Mouse (Mus musculus) thymus, postnatal 10 days (tissue): ENCODE measurements around the gene Igf2bp2.
A peak's percentile ranks its signal among the peaks of the same experiment; 100 is the strongest.

Experiments
- DNase-seq, 2 experiments: peaks; one replicate each; pipeline ENCODE4 v3.0.0; 2021; ENCODE audit warnings: low spot score in 2 of 2

The Igf2bp2 gene

DNA sequence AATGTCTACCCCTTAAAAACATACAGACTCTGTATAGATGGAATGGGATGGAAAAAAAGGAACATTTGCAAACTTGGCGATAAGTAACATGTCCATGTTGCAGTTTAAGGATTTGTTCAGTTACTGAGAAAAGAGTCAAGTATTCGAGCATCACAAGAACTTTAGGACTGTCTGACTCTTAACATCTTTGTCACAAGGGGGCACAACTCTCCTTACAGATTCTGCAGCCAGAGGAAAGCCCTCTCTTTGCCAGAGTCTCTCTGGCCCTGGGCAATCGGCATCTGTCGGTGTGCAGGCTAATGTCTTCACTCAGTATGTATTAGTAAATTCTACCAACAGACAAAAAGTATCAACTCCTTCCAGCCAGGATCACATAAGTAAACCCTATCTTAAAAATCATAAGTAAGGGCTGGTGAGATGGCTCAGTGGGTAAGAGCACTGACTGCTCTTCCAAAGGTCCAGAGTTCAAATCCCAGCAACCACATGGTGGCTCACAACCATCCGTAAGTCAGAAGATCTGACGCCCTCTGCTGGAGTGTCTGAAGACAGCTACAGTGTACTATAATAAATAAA, 57.0 kb downstream of the Igf2bp2 start:
- no peak for DNase-seq

- DNase-seq = no peak
Measured at GRCm38 (mm10) chr16:22100067-22100466, 63.0 kb downstream of the Igf2bp2 start.

DNA sequence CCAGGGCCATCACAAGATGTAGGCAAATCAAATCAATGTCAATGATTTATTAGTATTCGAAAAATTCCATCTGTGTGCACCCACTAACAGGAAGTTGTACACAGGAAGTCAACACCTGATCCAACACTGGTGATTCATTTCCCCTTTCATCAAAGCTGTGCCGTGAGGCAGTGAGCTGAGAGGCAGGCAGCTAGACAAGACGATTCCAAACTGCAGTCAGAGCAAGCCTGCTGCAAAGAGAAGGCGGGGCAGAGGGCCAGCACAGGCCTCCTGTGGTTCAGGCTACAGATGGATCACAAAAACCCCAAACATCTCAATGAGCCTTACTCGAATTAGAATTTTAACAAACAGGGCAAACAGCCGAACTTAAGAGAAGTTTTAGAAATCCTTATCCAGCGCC, 65.4 kb downstream of the Igf2bp2 start:
- no peak for DNase-seq

- no peak for DNase-seq
Measured at GRCm38 (mm10) chr16:22095751-22096150, 67.3 kb downstream of the Igf2bp2 start.

DNA sequence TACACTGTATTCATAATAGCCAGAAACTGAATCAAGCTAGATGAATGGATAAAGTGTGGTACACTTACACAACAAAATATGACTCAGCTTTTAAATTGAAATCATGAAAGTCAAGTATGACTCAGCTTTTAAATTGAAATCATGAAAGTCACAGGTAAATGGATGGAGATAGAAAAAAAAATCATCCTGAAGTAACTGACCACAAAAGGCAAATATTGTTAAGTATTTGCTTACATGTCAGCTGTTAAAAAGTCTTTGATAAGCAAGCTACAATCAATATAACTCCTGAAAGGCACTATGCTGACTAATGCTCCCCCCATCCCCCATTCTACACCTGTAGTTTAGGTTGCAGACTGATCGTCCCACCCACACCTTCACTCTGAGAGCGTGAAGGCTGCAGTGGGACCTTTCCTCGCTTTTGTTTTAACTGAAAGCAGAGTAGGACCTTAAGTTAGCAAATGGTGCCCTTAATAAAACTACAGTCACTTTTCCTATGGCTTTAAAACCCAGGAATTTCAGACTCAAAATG, 71.8 kb downstream of the Igf2bp2 start:
- no peak for DNase-seq

DNA sequence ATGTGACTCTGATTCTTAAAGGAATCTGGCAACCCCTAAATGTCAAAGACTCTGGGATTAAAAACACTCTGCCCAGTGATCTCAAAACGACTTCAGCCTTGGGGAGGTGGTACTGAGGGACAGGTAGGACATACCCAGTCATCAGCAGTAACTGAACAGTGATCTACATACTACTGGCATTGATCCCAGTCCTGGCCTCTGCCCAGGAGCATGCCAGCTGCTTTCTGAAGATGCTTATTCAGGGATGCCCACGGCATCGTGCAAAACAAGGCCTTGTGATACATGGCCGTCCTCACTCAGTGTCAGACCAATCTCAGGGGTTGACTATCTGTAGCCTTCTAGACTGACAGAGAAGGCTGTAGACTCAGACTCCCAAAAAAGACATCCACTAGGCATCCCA, 77.7 kb downstream of the Igf2bp2 start:
- no peak for DNase-seq

GRCm38 (mm10) chr16:22080125-22080710, 82.9 kb downstream of the Igf2bp2 start:
- no peak for DNase-seq

GRCm38 (mm10) chr16:22076620-22076941, 86.5 kb downstream of the Igf2bp2 start:
- no peak for DNase-seq

DNA sequence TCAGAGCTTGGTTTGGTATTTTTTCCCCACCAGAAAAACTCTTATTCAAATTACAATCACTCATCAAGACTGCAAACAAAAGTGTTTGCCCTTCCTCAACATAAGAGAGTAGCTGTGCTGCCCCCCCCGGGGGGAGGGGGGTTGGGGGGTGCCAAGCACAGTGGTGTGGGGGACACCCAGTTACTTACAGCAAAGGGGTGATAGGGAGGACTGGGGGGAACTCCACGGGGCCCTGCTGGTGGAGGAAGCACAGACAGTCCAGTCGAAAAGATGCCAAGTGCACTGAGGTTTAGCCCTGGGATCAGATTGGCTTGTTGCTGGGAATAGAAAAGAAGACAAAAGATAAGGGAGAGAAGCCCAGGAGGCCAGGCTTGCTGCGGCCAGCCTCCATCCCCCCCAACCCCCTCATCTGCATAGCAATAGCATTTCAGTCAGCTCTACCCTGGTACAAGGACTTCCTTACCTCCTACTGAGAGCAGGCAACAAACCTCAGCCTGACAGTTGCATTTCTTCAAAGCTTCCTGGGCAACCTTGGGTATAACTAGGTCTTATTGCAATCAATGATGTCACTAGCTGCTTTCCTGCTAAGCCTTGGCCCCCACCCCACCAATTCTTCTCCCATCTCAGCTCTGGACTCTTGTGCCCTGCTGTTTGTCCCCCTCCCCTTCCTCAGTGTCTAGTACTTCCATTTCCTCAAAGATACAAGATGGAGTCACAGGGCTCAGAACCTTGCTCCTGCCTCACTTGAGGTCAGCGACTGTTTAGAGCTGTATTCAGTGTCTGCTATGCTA, 87.1 kb downstream of the Igf2bp2 start:
- DNase-seq = no peak

DNA sequence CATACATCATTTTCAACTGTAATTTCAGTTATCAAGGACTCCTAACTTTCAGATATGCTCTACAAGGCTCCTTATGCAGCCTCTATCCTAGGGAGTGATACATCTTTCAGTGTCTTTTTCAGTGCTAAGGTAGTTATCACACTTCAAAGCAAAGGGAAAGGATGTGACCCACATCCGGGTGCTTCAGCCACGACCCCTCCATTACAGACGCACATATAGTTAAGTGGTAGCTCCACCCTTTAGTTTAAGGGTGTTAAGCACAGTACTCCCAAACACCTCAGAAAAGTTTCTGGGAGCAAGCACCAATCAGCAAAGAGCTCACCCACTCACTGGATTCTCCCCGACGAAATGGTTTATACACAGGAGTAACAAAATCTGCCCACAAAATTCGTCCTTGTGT, 88.0 kb downstream of the Igf2bp2 start:
- no peak for DNase-seq

GRCm38 (mm10) chr16:22071361-22071760, 91.7 kb downstream of the Igf2bp2 start:
- no peak for DNase-seq

- peak; percentile 50 to 53 for DNase-seq
Measured at GRCm38 (mm10) chr16:22067406-22067805, 95.7 kb downstream of the Igf2bp2 start.

DNA sequence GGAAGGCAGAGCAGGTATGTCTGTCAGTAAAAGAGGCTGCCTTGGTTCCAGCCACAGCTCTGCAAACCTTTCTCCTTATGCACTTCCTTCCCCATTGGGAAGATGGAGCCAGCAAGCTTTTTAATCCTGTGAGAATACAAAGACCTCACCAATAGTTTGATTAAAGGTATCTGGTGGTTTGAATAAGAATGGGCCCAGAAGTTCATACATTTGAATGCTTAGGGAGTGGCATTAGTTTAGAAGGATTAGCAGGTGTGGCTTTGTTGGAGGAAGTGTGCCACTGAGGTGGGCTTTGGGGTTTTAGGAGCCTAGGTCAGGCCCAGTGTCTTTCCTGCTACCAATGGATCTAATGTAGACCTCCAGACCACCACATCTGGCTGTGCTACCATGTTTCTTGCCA, 97.6 kb downstream of the Igf2bp2 start:
- no peak for DNase-seq

- peak in 1 of 2 experiments; percentile 51 for DNase-seq
Measured at GRCm38 (mm10) chr16:22062284-22062683, 100.8 kb downstream of the Igf2bp2 start.

GRCm38 (mm10) chr16:22061555-22062160, 101.4 kb downstream of the Igf2bp2 start:
- peak in 1 of 2 experiments; percentile 9 for DNase-seq

DNA sequence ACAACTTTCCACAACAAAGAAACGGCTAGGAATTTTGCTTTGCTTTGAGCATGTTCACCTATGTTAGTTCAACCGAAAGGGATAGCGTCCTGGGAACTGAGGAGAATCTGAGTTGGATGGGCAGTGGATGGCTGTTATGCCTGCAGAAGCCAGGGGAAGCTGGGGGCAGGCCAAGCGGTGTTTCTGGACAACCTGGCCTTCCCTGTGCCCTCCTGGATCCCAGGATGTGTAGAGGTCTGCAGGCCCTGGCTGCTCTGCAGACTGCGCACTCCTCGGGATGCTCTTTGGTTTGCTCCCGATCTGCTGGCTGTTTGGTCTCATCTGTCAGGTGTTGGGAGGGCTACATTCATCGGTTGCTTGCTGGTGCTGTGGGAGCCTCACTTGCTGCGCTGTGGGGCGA, 102.7 kb downstream of the Igf2bp2 start:
- DNase-seq = no peak

DNA sequence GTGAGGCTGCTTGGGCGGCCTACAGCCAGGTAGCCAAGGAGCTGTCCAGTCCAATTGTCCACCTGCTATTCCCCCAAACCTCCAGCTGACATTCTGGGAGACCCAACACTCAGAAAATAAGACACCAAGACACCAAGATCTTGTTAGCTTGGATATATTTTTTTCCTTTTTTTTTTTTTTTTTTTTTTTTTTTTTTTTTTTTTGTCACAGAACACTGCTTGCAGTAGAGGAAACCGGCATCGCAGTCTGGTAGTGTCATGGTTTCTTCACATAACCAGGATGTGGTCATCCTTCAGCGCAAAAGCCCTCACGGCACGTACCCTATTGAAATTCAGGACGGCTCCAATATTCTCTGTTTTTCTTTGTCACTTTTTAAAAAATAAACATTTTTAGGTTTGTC, 104.2 kb downstream of the Igf2bp2 start:
- DNase-seq = no peak

DNA sequence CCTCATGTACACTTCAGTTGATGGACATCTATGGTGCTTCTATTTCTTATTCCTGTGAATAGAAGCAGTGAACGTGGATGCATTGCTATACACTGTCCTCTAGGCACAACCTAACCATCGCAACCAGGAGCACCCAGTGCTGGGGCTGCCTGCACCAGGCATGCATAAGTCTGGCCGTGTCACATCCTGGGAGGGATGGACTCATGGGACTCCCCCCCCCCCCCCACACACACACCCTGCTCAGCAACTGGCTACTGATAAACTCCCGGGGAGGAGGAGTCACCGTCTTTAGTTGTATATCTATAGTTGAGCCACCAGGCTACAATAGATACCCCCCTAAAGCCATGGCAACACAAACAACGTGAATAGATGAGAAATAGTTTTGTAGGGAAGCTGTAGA, 105.6 kb downstream of the Igf2bp2 start:
- DNase-seq = no peak

- no peak for DNase-seq
Measured at GRCm38 (mm10) chr16:22053411-22053810, 109.7 kb downstream of the Igf2bp2 start.

DNA sequence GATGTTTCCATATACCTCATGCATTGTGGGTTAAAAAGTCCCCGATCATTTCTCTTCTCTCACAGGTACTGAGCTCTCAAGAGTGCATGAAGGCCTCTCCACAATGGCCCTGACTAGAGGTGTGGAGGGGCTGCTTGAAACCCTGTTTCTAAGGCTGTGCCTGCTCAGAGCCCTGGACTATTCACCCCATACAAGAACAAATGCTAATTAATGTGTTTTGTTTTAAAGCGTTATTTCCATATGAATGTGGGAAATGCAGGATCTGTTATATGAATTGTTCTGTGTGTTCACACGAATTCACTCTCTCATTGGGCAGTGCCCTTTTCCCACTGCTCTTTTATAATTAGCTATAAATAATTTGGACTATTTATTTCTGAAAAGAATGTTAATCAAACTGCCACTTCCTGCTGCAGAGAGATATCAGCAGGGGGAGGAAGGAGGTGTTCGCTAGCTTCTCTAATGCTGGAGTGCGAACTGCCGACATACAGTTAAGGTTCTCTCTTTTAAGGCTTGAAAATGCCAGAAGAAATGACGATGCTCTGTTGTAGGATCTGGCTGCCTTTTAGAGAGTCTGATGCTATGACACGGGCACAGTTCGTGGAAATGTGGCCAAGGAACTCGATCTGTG, 116.2 kb downstream of the Igf2bp2 start:
- DNase-seq = no peak

- no peak for DNase-seq
Measured at GRCm38 (mm10) chr16:22045930-22046329, 117.2 kb downstream of the Igf2bp2 start.

DNA sequence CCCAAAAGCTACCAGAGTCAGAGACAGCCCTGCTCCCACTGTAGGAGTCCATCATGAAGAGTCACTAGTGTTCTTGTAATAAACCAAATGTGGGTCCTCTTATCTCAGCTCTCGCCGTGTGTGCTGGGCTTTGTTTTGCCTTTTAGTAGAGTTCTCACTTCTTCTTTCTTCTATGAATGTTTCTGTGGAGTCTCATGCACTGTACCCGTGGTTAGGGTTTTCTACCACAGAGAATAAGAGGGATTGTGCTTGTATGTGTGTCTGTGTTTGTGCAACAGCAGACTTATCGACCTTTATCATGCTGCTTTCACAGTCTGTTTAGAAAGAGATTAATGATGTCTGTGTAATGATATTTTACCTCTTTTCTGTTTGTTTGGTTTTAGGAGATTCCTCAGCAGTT, 119.3 kb downstream of the Igf2bp2 start:
- DNase-seq = no peak
